ENCODE assay signal across 8 mouse cellular contexts in the genomic region with DNA sequence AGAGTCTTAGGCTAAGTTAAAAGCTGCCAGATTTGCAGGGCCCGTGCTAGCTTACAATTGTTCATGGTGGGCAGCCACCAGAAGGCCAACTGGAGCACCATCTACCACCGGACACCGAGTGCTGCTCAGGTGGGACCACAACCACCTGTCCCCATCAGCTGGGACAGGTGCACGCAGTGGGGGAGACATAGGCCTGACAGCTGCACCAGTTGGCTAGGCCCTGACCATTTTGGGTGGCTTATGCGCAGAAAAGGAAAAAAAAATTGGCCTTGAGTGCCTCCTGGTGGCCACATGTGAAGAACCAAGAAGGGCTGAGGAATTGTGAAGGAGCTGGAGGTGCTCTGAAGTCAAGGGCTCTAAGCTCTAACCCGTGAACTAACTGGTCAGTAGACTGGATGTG. TPM values are rescaled to one million over a fixed set of nuclear protein-coding genes. Genes with fewer than 3 reads are reported as not detected.
DNase-seq lines count a peak whose midpoint lies in the region; ATAC-seq lines count a peak whose summit lies in the region.

No protein-coding gene starts in this region.

- H3K27me3 ChIP-seq in kidney, embryonic 14.5 days (ENCODE audit: control insufficient read depth, insufficient read depth, low read length): no peaks in the 10 kb centered on the region

- peak; percentile 14; the same call in 1 of the 2 replicates for ATAC-seq in kidney, embryonic 14.5 days (ENCODE audit: low FRiP score, low TSS enrichment)
- ATAC-seq in neutrophil, adult 5-6 weeks (ENCODE audit: extremely low read depth, insufficient number of reproducible peaks, low FRiP score, poor library complexity, severe bottlenecking): peak; percentile 27; the same call in 1 of the 2 replicates

- H3K9me3 ChIP-seq in kidney, embryonic 14.5 days (ENCODE audit: control insufficient read depth, low read length): no peaks in the 10 kb centered on the region

- peak; percentile 65 for DNase-seq in adrenal gland, adult 2 months
- no peak for DNase-seq in adrenal gland, postnatal 4 days (ENCODE audit: low spot score in 2 of 2)
- DNase-seq in adipocyte (ENCODE audit: low spot score): peak; percentile 86
- peak; percentile 78 for DNase-seq in embryo, embryonic 9.5 days (ENCODE audit: extremely low spot score)
- DNase-seq in heart, adult 9 months (ENCODE audit: low spot score in 2 of 2): peak; percentile 54 to 78
- peak; percentile 86 for DNase-seq in lung, postnatal 10 days

- H3K4me1 ChIP-seq in kidney, embryonic 14.5 days (ENCODE audit: control insufficient read depth, insufficient read depth, low read length): peaks cover 26% of the 10 kb centered on the region

- no peak overlapping the region for H3K4me3 ChIP-seq in kidney, embryonic 14.5 days (ENCODE audit: low read length)

- H3K9ac ChIP-seq in kidney, embryonic 14.5 days (ENCODE audit: low read depth, low read length): no peak overlapping the region

- no peaks in the 10 kb centered on the region for H3K36me3 ChIP-seq in kidney, embryonic 14.5 days (ENCODE audit: control insufficient read depth, insufficient read depth, low read length)

- 31% methylated on average over 6 of the region's 6 CpGs for WGBS in kidney, embryonic 14.5 days

- H3K4me2 ChIP-seq in kidney, embryonic 14.5 days (replicated peaks; ENCODE audit: low read depth, low read length): no peak overlapping the region

- no peak overlapping the region for H3K27ac ChIP-seq in kidney, embryonic 14.5 days (ENCODE audit: low read depth, low read length)

RNA-seq across cellular contexts. Expression of a gene that starts 16.8 kb away (rescaled TPM):
- total RNA-seq in adrenal gland, adult 2 months (2021): 10 to 100 TPM; 32.5 to 37.7 TPM
- 8.0 and 12.0 TPM in 2 replicates for polyA plus RNA-seq in adrenal gland, adult 2 months (2012; rRNA removed)
- 10 to 100 TPM; 35.8 to 37.0 TPM for total RNA-seq in adrenal gland, postnatal 4 days (2021)
- polyA plus RNA-seq in kidney, embryonic 14.5 days (2014; fragmentation: Nextera tagmentation; extraction: Ambion mirVana): 45.2 and 49.7 TPM in 2 replicates
- total RNA-seq in neutrophil, adult 5-6 weeks (2017): 19.8 and 20.5 TPM in 2 replicates

RNA-seq across cellular contexts. Expression of a gene that starts 16.8 kb away (rescaled TPM):
- 10 to 100 TPM; 67.7 to 70.0 TPM for total RNA-seq in adrenal gland, adult 2 months (2021)
- 191 and 279 TPM in 2 replicates for polyA plus RNA-seq in adrenal gland, adult 2 months (2012; rRNA removed)
- 10 to 100 TPM; 65.4 to 70.1 TPM for total RNA-seq in adrenal gland, postnatal 4 days (2021)
- 63.1 and 63.4 TPM in 2 replicates for polyA plus RNA-seq in kidney, embryonic 14.5 days (2014; fragmentation: Nextera tagmentation; extraction: Ambion mirVana)
- 19.5 and 25.1 TPM in 2 replicates for total RNA-seq in neutrophil, adult 5-6 weeks (2017)

RNA-seq across cellular contexts. Expression of a gene that starts 18.3 kb away (rescaled TPM):
- 10 to 100 TPM; 13.7 to 15.8 TPM for total RNA-seq in adrenal gland, adult 2 months (2021)
- 74.9 and 79.6 TPM in 2 replicates for polyA plus RNA-seq in adrenal gland, adult 2 months (2012; rRNA removed)
- 10 to 100 TPM; 11.7 to 13.8 TPM for total RNA-seq in adrenal gland, postnatal 4 days (2021)
- 6.7 and 11.9 TPM in 2 replicates for polyA plus RNA-seq in kidney, embryonic 14.5 days (2014; fragmentation: Nextera tagmentation; extraction: Ambion mirVana)
- total RNA-seq in neutrophil, adult 5-6 weeks (2017): 2.7 and 3.6 TPM in 2 replicates

RNA-seq across cellular contexts. Expression of a gene that starts 24.1 kb away (rescaled TPM):
- 10 to 100 TPM; 30.9 to 96.5 TPM for total RNA-seq in adrenal gland, adult 2 months (2021)
- polyA plus RNA-seq in adrenal gland, adult 2 months (2012; rRNA removed): 192 and 265 TPM in 2 replicates
- 10 to 100 TPM; 39.6 to 40.9 TPM for total RNA-seq in adrenal gland, postnatal 4 days (2021)
- polyA plus RNA-seq in kidney, embryonic 14.5 days (2014; fragmentation: Nextera tagmentation; extraction: Ambion mirVana): 81.5 and 88.5 TPM in 2 replicates
- total RNA-seq in neutrophil, adult 5-6 weeks (2017): 4.3 and 4.5 TPM in 2 replicates

Comparison
In these comparisons a context has a peak if more than half of its experiments do, and no peak if none do; other contexts are left out.
1. DNase-seq: peak in adrenal gland, adult 2 months (single experiment), adipocyte (single experiment), embryo, embryonic 9.5 days (single experiment), heart, adult 9 months (2 of 2) and lung, postnatal 10 days (single experiment); none in adrenal gland, postnatal 4 days (0 of 2).